Mouse (Mus musculus): ENCODE data around the gene Adcy2.

Gene Adcy2

DNA sequence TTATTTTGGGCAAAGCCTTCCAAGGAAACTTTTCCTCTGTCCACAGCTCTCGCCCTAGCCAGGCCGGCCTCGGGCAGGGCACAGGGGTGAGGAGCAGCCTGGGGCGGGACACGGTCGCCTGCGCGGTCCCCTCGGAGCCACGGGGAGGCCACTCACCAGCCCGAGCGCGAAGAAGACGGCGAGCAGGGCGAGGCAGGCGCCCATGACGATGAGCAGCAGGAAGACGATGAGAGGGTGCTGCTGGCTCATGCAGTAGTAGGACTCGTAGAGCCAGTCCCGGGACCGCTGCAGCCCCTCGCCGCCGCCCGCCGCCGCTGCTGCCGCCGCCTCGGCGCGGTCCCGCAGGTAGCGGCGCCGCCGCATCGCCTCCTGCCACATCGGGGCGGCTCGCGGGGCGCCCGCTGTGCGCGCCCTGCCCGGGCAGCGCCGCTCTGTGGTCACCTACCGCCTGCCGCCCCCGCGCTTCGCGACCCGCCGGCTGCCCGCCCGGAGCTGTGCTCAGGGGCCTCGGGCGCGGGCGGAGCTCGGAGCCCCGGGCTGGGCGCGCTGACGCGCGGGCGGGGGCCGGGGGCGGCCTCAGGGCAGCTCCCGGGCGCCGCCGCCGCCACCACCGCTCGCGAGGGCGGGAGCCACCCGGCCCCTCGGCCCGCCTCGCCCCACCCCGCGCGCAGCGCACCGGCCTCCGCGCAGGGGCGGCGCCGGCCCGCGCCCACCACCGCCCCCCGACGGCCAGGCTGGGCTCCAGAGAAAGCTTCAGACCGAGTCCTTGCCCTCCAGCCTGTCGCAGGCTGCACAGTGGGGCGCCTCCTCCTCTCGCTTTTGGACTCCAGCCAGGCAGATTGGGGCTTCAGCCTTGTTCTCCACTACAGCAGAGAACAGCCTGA lies at the start of gene Adcy2:
TSS of gene Adcy2 (minus strand) at position 624 of the 884 bp plus-strand sequence.
- DNase-seq (ENCODE audit: low spot score in 2 of 2): no peak

DNA sequence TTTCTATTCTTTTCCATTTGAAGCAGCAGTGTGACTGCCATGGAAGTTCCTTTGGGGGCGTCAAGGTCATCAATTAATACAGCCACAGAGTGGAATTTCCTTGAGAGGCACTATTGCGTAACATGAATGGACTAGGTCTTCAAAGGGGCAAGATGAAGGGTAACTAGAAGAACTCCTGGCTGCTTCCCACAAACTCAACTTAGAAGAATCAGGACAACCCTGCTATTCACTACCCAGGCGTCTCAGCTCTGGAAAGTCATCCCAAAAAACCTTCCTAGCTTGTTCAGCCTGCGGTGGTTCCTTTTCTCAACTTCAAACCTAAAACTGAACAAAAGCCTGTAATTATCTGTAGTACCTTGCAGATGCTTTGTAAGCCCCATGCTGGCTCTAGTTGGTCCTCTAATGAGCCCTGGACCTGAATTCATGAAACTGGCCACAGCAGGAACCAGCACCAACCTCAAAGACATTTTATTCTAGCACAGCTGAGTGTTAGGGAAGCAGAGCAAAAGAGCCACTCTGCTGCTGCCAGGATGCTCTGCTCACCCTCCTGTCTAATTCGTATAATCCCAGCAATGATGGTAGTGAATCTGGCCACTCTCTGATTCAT lies 37.8 kb upstream of the Adcy2 start:
- no peak for DNase-seq (ENCODE audit: low spot score in 2 of 2)

DNA sequence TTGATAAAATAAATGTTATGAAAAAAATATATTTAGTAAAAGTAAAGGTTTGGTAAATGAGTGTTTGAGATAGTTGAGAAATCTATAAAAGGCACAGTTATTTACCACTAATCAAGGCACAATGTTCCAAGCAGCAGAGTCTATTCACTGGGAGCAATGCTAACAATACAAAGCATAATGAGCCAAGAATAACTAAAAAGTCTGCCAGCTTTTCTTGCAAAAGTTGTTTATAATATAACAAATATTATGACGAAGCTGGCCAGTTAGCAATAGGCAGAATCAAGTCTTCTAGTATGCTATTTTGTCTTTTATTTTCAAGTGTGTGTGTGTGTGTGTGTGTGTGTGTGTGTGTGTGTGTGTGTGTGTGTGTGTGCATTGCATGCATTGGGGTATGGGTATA lies 35.3 kb upstream of the Adcy2 start:
- no peak for DNase-seq (ENCODE audit: low spot score in 2 of 2)

DNA sequence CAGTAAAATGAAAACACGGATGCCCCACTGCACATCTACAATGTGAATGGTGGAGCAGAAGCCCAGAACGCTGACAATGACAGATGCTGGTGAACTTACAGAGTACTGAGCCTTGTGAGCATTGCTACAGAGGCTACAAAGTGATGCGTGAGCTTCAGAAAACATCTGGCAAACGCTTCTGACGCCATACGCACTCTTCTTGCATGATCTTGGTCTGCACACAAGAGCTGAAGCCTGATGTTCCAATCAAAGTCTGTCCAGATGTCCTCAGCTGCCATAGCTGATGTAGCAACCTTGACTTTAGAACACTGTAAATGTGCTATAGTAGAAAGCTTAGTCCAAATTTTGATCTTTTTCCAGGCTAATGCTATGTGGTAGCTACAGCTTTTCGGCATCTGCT lies 34.2 kb upstream of the Adcy2 start:
- DNase-seq (ENCODE audit: low spot score in 2 of 2): no peak

DNA sequence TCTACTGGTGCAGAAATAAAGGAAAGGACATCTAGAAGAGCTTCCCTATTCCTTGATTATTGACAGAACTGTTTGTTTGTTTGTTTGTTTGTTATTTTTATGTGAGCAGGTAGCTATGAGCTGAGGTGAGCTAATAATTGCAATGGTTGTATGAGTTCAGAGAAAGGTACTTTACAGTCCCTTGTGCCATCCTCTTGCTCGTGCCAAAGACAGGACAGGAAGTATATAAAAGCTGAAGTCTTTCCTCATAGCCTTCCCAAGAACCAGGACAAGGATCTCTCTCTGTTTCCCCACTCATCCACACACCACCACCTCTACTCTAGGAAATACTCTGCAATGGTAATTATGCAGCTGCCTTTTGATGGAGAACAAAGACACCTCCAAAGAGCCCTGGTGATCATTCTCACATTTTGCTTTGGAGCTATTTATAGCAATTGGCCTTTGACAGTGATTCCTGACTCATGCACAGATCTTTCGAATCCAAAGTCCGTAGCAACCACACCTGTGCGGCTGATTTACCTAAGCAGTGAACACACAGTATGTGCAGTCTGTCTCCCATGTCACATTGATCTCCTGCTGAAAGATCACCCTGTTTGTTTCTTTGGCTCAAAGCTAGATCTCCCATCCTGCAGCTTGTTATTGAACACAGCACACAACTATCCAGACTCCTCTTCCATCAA lies 29.9 kb upstream of the Adcy2 start:
- no peak for DNase-seq (ENCODE audit: low spot score in 2 of 2)

DNA sequence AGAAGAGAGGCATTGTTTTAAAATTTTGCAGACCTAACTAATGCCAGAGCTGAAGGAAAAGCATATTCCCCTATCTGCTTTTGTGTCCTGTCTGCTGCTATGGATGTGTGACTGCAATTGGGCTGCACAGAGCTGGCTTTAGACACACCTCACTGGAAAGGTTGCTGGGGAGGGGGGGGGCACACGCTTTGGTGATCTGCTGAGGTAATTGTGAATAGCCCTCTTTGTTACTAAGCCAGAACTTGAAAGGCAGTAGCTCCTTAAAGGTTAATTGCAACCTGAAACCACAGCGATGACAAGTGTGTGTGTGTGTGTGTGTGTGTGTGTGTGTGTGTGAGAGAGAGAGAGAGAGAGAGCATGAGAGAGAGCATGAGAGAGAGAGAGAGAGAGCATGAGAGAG lies 25.6 kb upstream of the Adcy2 start:
- no peak for DNase-seq (ENCODE audit: low spot score in 2 of 2)

DNA sequence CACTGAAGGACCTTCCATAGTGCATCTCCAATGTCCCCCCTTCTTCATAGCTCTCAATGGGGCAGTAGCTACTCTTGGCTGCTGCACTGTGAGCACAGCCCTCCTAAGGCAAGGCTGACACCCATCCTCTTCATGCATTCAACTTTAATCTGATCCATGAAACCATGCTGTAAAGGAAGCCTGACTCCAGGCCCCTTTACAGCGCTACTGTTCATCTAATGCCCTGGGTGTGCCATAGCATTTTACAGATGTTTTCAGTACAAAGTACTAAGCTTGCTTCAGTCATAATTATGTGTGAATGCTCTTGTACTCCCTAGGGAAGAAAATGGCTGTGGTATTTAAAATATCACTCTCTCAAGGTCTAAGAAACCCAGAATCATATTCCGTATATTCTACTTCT lies 23.9 kb upstream of the Adcy2 start:
- no peak for DNase-seq (ENCODE audit: low spot score in 2 of 2)

DNA sequence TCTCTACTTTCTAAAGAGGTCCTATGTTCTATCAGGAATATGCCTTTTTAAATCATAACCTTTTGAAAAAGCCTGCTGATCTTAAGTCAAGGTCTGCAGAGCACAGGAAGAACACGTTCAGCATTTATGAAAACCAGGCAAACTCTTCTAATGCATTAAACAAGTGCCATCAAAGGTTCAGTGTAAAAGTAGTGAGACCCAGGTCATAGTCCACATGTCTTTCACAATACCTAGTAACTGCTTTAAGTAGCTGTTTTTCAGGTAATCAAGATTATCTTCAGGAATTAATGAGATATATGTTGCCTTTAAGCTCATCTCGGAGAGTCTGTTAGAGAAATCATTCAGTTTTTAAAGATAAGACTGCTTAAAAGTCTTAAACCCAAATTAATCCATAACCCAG lies 21.2 kb upstream of the Adcy2 start:
- DNase-seq (ENCODE audit: low spot score in 2 of 2): no peak

DNA sequence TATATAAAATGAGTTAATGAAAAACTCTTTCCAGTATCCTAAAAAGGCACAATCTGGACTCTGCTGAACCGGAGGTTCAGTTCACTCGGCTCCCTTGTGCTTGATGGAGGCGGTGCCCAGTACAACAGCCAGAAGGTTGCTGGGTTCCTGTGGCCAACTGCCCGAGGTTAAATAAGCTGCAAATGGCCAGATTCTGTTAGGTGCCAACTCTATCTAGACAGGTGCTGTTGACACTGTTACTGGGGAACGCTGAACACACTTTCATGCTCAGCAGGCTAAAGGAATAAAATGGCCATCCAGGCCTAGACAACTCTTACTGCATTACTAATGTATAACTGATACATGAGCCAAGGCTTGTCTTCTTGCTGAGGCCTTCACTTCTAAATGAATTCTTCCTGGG lies 7.6 kb upstream of the Adcy2 start:
- DNase-seq (ENCODE audit: low spot score in 2 of 2): no peak

DNA sequence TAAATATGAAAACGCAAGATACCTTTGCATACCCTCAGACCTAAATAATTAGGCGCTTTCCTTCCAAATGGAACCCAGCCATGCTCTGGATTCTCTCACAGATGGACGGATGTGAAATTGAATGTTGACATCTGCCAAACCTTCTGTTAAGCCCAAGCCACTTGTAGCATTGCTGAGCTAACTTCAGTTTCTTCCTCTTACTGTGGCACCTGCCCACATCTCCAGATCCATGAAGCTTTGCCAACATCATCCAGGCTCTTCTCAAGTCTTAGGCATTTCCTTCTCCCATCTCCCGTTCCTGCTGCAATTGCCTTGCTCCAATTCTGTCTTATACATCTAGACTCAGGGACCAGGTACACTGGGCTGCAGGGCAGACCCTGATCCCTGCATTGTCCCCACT lies 6.8 kb upstream of the Adcy2 start:
- DNase-seq (ENCODE audit: low spot score in 2 of 2): no peak

DNA sequence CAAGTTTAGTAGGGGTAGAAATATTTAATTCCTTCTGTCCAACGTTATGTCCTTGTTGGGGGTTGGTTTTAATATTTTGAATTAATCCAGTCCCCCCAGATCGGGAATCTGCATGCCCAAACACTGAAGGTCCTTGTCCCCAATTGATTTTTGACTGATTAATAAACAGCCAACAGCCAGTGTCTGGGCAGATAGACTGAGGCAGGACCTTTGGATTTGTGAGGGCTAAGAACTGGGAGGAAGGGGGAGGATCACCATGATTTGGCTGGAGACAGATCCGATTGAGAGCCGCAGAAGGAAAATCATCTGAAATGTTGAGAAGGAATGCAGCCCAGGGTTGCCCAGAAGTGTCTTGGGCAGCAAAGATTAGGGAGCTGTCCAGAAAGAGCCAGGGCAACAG lies 5.1 kb upstream of the Adcy2 start:
- DNase-seq (ENCODE audit: low spot score in 2 of 2): no peak

DNA sequence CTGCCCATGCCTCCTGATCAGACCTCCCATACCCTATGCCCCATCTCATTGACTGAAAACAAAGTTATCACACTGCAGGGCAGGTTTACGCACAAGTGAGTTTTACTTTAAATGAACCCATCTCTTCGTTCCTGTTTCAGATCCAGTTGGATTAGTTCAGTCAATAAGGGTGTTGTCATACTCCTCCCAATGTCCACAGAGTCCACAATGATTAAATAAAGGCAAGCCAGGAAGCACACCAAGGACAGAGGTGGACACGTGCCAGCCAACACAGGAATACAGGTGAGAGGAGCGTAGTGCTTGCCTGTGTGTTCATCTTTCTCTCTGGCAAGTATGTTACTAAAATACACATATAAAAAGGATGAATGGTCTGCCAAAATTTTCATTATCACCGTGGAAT lies 3.3 kb upstream of the Adcy2 start:
- no peak for DNase-seq (ENCODE audit: low spot score in 2 of 2)

DNA sequence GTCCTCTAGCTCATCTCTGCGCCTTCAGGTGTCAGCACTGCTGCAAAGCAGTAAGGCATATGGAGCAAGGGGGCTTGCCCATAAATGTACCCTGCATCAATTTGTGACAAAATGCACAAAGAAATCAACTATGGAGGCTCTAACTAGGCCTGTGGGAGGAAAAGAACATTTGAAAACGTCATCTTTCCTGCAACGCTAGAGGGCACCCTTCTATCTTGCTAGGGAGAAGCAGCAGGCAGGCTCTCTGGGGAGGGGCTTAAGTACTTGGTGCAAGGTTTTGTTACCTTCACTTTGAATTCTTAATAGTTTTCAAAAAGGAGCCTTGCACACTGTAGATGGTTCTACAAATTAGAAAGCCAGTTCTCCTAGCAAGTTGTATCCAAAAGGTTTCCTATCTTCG lies 2.8 kb upstream of the Adcy2 start:
- DNase-seq (ENCODE audit: low spot score in 2 of 2): no peak

DNA sequence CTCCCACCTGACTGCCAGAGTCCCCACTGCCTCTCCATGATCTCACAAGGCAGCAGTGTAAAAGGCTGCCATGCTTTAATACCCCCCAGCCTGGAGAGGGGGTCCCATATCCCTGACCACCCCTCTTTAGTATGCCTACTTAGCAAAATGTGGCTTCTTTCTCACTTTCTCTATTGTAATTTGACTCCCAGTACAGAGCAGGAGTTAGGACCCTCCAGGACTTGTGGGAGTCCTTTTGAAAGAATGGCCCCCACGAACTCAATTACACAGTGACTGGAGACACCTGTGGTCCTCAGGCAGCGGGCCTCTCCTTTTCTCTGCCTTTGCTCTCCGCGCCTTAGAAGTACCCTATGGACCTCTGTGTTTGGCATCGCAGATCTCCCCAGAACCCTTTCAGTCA lies 485 bp upstream of the Adcy2 start:
- DNase-seq (ENCODE audit: low spot score in 2 of 2): no peak

DNA sequence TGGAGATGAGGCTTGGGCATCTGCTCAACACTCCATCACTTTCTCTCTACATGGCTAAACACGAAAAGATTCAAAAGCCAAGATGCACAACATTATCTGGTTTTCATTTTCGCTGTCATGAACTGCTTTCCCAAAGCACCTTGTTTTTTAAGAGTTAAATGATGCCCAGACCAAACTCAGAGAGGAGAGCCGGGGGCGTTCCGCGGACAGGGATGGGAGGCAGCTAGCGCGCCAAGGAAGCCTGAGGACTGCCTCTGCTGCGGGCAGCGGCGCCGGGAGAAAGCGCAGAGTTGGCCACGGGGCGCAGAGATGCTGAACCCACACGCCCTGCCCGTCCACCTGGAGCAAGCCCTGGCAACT lies 803 bp downstream of the Adcy2 start:
- no peak for DNase-seq (ENCODE audit: low spot score in 2 of 2)

DNA sequence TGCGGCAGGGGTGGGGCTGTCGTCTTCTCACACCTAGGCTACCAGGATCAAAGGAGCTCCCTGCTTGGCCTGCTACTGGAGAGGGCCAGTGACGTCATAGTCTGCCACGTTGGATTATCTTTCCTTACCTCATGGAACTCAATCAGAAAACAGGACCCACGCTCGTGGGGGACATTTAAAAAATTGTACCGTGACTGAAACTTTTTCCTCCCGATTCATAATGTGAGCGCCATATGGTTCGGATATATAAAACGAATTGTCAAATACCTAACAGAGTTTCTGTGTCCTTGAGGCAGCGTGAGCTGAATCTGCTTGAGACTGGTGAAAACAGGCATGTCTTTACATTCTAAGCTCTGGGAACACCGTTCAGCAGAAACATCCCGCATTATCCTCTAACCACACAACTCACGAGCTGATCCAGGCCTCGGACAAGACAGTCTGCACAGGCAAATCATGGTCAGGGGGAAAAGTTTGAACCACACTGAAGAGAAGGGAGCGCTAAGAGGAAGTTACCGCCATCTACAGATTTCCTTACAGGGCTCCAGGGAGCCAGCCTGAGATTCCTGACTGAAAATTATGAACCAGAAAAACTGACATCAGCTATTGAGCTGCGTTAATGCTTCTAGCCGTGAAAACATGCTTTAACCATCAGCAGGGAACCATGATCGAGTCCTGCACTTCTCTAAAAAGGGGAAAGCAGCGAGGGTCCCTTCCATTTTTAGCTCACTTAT lies 1.4 kb downstream of the Adcy2 start:
- no peak for DNase-seq (ENCODE audit: low spot score in 2 of 2)

DNA sequence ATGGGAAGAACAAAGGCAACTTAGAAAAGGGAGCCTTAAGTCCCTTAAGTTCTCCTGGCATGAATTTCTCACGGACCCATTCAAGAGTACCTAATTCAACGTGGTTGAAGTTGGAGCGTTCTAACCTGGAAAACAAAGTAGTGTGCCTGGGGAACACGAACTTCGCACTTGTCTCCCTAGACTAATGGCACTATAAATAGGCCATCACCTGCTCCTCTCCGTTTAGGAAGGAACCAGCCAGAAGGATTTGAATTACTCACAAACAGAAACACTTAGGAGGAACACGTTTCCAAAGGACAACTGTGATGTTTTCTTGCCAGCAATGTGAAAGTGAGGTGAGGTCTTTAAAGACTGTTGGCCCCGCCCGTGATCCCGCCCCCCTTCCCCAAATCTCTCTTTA lies 2.0 kb downstream of the Adcy2 start:
- DNase-seq (ENCODE audit: low spot score in 2 of 2): no peak

DNA sequence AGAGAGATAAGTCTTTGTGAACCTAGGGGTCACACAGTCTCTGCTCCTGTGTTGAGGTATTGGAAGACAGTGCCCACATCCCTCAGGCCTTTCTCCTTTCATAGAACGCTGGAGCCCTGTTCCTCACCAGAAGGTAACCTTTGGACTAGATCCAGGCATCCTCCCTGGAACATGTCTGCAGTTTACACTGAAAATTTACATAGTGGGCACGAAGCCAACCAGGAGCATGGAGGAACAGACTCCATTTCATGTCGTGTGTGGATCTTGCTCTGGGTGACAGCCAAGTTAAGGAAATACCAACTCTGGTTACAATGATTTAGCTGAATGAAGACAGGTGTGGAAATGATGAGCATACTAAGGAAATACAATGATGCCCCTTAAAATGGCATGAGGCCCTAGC lies 2.7 kb downstream of the Adcy2 start:
- DNase-seq (ENCODE audit: low spot score in 2 of 2): no peak

DNA sequence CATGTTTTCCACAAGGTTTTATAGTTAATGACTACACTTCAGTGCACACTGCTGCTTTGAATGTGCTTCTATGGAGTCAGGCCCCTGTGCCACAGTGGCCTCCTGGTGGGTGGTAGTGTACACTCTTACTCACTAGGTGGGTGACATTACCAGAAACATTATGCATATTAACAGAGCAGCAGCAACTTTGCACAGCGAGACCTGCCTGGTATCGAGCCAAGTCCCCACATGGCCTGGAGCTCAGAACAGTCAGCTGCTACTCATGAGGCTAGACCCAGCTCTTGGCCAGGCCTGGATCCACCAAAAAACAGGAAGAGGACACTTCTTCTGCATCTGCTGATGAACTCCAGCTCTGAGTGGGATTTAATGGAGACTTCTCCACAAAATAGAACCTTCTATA lies 13.6 kb downstream of the Adcy2 start:
- no peak for DNase-seq (ENCODE audit: low spot score in 2 of 2)

DNA sequence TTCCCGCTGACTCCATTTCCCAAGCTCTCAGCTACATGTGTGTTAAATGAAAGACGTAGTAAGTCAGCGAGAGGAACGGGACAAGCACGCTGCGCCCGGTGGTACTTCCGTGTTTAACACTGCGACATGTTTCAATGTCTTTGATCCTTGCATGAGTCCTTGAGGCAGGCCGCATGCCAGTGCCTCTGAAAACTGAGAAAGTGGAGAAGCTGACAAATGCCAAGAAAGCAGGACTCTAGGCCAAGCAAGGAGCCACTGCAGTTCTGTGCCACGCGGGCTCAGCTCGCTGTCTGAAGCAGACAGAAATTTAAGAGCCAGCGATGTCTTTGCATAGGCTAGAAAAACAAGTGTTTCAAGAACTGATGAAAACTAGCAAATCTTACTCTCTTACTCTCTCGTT lies 15.3 kb downstream of the Adcy2 start:
- no peak for DNase-seq (ENCODE audit: low spot score in 2 of 2)

DNA sequence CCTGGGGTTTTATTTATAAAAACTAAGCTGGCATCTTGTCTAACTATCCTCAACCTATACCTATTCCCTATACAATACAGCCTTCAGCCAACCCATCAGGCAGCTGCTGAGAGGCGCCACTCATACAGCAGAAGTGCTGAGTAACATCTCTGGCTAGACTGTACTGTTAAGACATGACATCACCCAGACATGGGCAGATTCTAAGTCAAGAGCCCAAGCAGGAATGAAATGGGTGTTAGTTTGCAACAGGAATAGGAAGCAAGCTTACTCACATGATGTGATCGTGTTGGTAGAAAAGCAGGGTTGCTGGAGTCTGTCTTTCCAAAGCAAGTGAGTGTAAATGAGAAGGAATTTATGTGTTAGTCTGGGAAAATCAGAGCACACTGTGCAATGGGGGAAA lies 18.3 kb downstream of the Adcy2 start:
- DNase-seq (ENCODE audit: low spot score in 2 of 2): no peak

DNA sequence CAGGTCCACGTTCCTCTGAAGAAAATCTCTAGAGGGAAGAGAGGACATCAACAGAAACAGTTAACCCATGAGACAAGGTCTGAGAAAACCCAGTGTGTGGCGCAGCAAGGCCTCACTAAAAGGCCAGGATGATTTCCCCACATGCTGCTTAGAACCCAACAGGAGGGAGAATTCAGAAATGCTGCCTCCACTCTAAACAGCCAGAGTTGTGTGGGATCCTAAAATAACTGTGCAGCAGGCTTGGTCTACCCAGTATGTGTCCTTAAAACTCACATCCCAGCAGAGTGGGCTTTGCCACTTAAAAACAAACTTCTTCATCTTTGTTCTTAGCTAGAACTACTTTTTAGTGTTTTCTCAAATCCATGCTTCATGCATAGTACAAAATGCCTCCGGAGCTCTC lies 26.2 kb downstream of the Adcy2 start:
- DNase-seq (ENCODE audit: low spot score in 2 of 2): no peak

DNA sequence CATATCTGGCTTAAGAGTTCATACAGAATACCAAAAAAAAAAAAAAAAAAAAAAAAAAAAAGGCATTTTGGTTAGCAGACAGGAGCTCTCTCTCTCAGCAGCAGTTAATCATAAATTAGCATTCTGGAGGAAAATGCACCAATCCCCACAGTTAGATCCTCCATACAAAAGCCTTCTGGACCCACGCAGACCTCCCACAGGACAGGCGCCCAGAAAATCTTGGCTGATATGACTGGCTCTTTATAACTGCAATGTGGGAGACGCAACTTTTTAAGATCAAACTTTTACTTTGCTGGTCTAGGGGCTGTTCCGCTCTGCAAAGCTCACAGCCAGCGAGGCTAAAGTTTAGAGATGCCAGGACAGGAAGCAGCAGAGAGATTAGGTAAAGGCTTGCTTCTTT lies 37.8 kb downstream of the Adcy2 start:
- DNase-seq (ENCODE audit: low spot score in 2 of 2): no peak

All from thymus, postnatal 10 days (tissue).